Mouse (Mus musculus) G1E (cell line): Measurements from ENCODE around the gene Pcnx.

Experiments
- CTCF ChIP-seq: IDR thresholded peaks from 2 replicates; pipeline ENCODE4 v1.5.1; 2012; ENCODE audit warnings: low read depth, low read length, inconsistent platforms, mixed read lengths
- TAL1 ChIP-seq: conservative IDR thresholded peaks from 2 replicates; pipeline ENCODE4 v1.6.1; 2012; ENCODE audit warnings: low read depth, low read length, inconsistent platforms, mixed read lengths

GRCm38 (mm10) chr12:81974806-81975205 is 115.0 kb downstream of the Pcnx start:
- 0 out of 2 replicates have a peak, but pooled peaks have one; percentile 40 for TF ChIP-seq CTCF
- TF ChIP-seq TAL1: no peak
